Mouse (Mus musculus): ENCODE measurements at regions not wholly inside any gene's neighbourhood (a gene's known extent, or its start where the extent isn't known, plus 50 kb on each side); places are given as distances from the start of the nearest gene placed in this dataset.

- DNase-seq (ENCODE audit: low spot score): no peak
Observed at GRCm38 (mm10) chr14:101382838-101383237, 182.7 kb upstream of the Prr30 start.

DNA sequence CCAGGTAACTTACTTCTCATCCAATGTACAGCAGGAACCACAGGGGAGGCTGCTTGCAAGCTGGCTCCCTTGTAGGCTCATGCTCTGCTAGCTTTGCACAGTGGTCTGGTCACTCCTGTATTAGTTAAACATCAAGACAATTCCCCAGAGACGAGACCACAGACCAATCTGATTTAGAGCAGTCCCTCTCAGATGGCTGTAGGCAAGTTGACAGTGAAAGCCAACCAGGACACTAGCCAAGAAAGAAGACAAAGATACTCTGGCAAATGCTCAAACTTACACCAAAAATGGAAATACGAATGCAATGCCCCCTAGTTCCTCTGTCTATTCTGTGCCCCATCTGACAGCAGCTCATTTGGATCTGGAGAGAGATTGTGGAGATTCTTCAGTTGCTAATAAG lies 181.8 kb upstream of the Prr30 start:
- DNase-seq (ENCODE audit: low spot score): no peak

DNA sequence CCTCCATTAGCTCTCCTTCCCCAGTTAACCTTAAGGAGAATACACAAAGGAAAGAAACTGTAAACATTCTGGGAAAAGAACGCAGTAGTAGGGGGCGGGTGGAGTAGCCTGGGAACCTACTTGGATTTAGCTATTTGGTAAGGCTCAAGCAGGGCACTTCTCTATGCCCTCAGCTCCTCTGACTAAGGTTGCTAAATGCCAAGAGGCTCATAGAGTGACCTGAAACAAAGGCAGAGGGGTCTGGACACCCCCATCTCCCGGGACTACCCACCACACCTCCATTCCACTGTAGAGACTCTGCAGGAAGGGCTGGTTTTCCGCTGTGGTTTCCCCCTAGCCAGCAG lies 179.5 kb upstream of the Prr30 start:
- DNase-seq (ENCODE audit: low spot score): no peak

DNA sequence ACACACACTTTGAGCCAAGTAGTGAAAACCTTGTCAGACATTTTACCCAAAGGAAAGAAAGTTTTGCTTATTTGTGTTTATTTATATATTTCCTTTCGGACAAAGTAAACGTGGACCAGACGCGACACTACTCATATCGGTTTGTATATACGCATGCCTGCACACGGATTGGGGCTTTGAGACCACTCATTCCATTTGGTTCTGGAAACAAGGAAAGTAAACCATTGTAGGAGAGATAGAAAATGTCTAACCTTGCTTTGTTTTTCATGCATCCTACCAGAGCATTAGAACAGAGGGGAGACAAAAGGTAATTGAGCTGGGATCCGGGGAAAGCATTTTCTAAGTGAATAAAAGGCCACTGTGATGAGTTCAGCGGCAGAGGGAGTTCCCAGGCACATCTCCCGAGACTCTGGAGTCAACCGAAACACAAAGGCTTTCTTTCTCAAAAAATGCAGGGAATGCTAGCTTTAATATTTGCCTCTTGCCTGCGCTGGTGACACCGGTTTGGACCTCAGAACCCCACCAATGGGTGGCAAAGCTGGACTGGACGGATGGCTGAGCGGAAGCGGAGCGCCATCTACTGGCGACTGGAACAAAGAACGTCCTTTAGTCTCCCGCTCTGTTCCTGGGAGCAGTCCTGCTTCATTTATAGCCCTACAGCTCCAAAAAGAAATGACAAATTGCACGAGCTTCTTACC lies 179.0 kb upstream of the Prr30 start:
- DNase-seq (ENCODE audit: low spot score): peak; percentile 23

DNA sequence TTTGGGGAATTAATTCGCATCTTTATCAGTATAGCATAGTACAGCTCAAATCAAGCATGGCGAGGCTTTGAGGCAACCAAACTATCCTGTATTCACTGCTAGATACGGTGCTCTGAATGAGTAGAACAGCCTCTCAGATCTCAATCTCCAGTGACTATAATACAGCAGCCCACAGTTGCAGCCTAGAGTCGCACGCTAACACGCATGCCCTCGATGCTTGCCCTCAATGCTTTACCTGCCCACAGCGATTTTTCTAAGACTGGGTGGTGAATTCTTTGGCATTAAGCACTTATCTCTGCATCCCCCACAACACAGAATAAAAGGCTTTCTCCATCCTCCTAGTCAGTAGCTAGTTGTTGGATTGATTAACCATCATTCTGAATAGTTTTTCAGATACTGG lies 178.4 kb upstream of the Prr30 start:
- DNase-seq (ENCODE audit: low spot score): no peak

GRCm38 (mm10) chr14:101376690-101377089 lies 176.6 kb upstream of the Prr30 start:
- no peak for DNase-seq (ENCODE audit: low spot score)

DNA sequence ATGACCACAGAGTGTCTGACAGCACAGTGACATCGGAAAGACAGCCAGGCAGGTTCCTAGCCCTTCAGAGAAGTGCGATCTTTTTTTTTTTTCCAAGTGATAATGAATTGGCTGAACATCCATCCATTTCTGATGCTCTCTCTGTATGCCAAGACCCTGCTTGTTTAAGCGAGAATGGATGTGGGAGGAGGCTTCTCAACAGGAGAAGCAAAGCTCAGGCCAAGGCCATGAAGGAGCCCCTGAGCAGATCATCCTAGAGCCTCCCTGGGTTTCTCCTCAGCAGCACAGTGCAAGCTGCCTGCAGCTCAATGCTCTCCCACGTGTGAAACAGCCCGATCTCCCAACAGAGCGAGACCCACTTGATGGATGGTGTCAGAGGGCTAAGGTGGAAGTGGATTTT lies 175.7 kb upstream of the Prr30 start:
- no peak for DNase-seq (ENCODE audit: low spot score)

GRCm38 (mm10) chr14:101373864-101374263 lies 173.7 kb upstream of the Prr30 start:
- no peak for DNase-seq (ENCODE audit: low spot score)

DNA sequence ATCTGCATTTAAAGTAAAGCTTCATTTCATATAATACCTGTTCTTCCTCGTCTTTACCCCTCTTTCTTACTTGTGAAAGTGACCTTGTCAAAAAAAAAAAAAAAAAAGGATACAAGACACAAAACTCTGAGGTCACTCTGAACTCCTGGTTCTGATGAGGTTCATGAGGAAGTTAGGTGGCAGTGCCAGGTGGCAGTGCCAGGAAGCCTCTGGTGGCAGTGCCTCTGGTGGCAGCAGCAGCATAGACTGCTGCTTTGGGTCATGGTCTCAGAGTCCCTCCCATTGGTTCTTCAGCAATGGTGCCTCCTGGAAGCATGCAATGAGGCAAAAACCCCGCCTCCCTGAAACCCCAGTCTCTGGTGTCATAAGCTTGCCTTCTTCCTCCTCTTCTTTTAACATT lies 159.7 kb upstream of the Prr30 start:
- no peak for DNase-seq (ENCODE audit: low spot score)

DNA sequence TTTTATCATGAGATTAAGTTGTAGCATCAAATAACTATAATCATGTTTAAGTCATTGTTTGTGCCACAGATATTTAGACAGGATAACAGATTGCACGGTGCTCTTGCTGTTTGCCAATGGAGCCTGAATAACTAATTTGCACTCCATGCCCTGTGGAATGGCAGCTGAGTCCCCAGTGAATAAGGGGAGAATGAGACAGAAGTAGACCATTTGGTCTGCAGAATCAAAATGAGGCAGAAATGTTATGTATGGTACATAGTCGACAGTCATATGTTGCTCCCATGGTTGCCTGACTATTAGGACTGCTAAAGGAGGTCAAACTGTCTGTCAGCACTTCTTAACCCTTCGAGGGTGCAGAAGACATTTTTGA lies 152.9 kb upstream of the Prr30 start:
- no peak for DNase-seq (ENCODE audit: low spot score)

DNA sequence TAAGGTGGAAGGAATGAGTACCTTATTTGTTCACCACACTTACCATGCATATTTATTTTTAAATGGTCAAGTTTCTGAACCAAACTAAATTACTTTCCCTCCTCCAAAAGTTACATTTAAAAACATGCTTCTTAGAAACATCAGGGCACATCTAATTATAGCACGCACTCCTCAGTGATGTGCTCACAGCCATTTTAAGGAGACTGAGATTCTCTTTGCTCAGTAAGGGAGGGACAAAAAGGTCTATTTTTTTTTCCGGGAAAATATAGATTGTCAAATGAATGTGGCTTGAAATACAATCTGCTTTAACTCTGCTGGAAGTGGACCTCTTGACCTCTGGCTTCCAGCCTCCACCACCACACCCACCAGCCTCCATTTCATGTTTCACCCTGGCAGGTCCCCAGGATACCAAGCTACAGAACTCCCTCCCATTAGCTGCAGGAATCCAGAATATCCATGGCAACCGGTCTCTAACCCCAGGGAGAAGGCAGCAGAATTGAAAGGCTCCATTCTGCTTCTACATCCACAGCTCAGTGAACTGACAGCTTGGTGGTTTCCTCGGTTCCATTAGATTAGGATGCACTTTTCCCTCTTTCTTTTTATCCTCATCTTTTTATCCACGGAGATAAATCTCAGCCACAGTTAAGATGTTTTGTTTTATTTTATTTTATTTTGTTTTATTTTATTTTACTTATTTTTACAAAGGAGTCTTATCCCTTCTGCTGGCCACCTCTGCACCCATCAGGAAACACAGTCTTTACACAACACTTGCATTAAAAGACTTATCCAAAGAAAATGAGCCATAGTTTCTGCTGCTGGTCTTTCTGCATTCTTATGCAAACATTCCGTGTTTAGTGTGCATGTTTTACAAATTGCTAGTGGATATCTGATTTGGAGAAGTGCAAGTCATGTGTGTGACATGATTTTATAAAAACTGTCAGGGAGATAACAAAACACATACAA lies 152.2 kb upstream of the Prr30 start:
- DNase-seq (ENCODE audit: low spot score): no peak

DNA sequence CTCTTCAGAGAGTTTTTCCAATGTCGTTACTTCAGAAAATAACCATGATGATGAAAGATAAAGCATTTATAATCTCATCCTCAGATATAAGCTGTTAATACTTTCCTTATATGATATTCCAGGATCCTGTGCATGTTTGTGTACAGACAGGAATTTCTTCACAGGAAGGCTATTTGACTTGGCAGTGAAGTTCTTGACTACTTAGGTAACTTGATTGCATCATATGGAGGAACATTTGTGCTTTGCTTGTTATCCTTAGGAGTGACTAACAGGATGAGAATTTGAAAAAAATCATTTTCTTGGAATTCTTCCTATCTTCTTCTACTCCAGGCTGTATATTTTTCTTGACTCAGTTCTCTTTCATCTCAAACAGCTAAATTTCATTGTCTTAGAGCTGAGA lies 140.2 kb upstream of the Prr30 start:
- DNase-seq (ENCODE audit: low spot score): no peak

DNA sequence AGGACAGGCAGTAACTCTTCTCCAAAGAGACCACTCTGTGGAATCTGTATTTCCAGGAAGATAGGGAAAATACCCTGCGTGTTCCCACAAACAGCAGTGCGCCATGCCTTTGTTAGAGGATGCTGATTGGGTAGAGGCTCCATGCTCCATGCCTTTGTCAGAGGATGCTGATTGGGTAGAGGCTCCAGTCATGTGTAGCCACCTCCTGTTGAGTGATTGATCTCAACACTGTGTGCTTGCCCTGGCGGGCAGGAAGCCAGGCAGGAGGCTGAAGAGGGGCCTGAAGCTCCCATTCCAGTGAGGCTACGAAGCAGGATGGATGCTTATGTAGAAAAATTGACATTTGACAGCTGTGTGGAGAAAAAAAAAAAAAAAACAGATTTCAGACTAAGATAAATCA lies 131.9 kb upstream of the Prr30 start:
- no peak for DNase-seq (ENCODE audit: low spot score)

- DNase-seq (ENCODE audit: low spot score): no peak
Observed at GRCm38 (mm10) chr14:101327421-101327820, 127.3 kb upstream of the Prr30 start.

DNA sequence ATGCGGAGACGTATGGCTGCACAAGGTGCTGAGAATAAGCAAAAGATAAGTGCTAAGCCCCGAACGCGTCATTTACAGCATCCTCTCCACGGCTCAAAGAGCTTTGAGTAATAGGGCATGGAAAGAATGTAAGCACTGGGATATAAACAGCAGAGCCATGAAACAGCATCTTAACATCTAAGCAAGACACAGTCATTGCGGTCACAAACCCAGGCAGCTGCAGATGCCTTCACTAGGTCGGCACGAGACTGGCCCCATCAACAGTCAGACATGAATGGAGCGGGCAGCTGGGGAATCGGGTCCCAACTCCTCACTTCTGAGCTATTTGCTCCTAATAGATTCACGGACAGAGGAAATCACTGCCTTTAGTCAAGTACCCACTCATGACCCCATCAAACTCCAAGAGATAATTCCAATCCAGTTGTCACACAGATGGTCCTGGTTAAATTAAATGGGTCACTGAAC lies 126.4 kb upstream of the Prr30 start:
- no peak for DNase-seq (ENCODE audit: low spot score)

DNA sequence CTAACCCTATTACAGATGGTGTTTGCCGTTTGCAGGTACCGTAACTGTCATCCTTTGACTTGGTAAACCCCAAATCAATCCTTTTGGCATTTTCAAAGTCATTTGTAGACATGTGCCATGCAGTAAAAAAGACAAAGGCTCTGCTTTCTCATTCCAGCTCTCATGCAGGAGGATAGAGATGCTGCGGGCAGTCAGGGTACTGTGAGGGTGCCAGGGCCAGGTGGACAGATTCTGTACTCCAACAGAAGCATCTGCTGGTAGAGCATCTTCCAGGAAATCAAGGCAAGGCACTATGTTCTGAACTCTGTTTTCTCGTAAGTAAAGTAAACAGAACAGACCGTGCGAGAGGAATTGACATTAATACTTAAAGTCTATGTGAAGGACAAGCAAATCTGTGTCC lies 123.2 kb upstream of the Prr30 start:
- DNase-seq (ENCODE audit: low spot score): no peak

DNA sequence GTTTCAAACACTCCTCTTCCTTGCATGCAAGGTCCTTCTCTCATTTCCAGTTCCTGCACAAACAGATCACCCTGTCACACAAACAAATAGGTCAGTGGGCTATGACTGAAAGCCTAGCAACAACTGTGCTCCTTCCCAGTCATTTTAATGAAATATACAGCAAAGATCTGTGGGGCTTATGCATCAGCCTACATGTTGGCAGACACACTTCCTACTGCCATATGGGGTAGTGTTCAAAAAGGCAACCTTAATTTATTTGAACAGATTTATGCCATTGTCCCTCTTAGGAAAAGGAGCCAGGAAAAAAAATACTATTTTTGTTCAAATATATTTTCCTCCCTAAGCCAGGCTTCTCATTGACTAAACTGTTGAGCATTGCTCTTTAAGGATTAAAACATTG lies 107.8 kb upstream of the Prr30 start:
- no peak for DNase-seq (ENCODE audit: low spot score)

GRCm38 (mm10) chr14:101304487-101305032 lies 104.4 kb upstream of the Prr30 start:
- no peak for DNase-seq (ENCODE audit: low spot score)

DNA sequence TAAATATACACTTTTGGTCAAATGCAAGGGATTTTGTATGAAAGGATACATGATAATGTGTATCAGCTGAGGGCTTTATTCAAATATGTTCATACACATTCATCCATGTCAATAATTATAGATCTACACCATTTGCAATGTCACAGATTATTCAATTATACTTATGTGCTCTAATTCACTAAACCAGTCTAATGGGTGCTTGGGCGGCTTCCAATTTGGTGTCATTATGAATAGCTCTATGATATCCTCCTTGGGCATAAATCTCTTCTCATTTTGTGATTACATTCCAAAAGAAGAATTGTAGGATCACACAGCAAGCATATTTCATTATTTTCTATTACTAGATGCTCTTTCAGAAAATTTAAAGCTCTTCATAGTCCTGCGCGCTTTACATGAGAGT lies 97.7 kb upstream of the Prr30 start:
- no peak for DNase-seq (ENCODE audit: low spot score)

- DNase-seq (ENCODE audit: low spot score): no peak
Observed at GRCm38 (mm10) chr14:101294693-101295092, 94.6 kb upstream of the Prr30 start.

DNA sequence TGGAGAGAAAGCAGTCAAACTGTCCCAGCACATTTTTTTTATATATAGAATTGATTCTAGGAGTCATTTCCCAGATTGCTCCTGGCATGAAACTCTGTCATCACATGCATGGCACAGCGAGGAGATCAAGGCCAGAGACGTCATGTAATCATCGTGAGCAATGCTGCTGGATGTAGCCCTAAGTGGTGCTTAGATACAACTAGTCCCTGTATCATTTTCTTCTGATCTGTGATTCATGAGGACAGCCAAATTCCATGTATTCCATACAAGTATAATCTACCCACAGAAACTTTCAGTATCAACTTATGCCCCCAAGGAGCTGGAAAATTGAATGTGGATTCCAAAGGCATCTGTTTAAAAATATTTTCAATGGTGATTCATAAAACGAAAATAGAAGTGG lies 87.6 kb upstream of the Prr30 start:
- DNase-seq (ENCODE audit: low spot score): no peak

DNA sequence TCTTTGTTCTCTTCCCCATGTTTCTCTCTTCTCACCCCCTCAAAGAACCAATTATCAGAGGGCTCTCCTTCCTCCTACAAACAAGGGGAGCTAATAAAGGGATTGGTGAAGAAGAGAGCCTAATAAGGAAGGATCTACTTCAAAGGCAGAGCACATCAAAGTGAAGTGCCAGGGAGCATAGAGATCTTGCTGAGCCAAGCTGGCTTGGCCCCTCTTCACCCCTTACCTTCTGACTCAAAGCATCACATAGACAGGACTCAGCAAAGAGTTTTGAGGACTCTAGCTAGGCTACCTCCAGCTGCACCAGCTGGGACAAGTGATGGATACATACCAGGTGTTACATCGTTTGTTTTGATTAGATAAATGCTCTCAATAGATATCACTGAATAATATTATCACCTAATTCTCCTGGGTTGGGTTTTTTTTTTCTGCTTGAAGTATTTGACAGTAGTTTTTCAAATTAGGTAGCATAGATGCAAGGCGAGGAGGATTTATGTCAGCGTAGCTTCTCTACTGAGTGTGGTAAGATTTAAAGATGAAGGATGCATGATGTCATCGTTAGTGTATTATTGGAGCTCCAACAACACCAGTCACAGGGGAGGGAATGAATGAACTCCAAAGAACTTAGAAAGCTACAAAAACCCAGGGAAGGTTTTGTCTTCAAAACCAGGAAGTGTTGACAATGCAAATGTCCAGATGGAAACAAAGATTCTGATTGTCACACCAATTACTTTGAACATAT lies 69.1 kb upstream of the Prr30 start:
- no peak for DNase-seq (ENCODE audit: low spot score)

DNA sequence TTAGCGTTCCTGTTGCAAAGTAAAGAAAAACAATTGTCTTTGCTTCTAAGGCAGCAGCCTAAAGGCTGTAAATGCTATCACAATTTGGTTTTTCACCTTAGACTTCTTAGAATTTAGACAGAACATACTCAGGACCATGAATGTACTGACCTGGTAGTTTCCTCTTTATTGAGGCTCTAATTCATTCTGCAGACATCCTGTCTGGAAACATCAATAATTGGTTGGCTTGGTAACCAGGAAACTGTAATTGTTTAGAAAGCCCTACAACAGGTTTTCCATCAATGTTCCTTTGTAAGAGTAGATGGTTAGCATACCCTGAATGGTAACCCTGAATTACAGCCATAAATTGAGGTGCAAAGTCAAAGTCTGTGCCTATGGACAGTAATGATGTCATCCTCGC lies 67.4 kb upstream of the Prr30 start:
- no peak for DNase-seq (ENCODE audit: low spot score)

Data from MN1 (cell line).